Mouse (Mus musculus) retina, adult 2 months (tissue): ENCODE results near the gene Snai3.

Experiments
- DNase-seq: peaks from one replicate; pipeline ENCODE4 v3.0.0-alpha.2; 2012; ENCODE audit warnings: low read depth, low spot score

Gene Snai3

DNA sequence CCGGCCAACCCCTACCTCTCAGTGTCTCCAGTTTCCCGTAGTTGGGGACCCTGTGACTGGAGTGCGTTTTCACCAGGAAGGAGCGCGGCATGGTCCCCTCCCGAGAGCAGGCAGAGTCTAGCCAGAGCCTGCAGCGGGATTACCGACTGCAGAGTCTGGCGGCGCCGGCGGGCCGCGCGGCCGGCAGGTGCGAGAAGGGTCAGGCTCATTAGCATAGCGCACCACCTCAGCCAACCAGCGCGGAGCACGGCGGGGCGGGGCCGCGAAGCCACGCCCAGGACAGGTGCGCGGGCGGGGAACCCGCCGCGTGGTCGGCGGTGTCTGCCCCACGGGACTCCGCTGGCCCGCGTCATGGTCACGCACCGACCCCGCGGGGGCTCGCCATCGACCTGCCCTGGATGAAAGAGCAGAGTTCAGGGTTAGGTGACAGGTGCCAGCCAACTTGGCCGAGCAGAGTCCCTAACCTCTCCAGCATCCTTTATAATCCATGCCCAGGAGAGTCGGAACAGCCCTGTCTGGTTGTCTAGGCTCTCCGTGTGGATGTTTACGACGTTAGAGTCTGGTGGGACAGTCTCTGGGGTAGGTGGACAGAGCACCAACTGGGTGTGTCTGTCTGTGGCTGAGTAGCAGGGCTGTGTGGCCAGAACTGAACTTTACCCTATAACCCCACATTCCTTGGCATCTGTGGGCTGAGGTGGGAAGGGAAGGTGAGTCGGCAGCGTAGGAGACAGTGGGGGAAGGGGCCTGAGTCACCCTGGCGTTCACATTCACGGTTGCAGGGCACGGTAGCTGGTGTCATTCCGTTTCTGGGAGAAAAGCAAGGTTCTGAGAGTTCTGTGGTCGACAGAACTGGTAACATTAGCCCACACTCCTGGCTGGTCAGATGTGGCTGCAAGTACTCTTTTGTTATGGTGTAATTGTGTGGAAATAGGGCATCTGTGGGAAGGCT lies at the start of gene Snai3:
TSS of gene Snai3 (minus strand) at position 210 of the 949 bp plus-strand sequence.
- peak; percentile 57 for DNase-seq

DNA sequence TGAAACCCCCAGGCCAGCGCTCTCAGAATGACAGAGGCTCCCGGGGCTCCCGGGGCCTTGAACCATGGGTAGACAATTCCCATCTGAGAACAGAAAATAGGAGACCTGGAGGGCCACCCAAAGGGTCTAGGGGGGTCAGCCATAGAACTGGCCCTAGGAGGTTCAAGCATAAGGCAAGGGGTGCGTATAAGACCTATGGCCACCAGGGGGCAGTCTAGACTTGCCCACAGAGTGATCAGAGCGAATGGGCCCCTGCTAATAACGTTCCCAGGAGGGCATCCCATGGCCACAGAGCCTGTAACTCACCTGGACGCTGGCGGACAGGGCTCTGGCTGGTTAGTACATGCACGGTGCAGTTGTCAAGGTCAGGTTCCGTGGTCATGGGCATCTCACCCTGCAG lies 40.3 kb upstream of the Snai3 start:
- DNase-seq, result peak; percentile 53

DNA sequence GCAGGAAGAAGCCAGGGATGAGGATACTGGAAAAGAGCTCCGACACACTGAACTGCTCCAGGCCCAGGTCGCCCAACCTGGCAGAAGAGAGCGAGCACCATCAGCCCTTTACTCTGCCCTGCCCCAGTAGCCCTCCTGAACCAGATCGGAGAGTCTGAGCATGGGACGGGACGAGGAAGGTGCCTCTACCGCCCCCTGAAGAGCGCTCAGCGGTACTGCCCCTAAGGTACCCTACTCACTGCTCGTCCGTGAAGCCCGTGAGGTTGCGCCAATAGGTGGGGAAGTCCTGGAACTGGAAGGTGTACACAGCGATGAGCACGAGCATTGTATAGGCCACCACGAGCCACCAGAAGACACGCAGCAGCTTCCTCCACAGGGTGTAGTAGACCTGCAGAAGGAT lies 37.4 kb upstream of the Snai3 start:
- DNase-seq, result no peak

- DNase-seq, result no peak
Observed at GRCm38 (mm10) chr8:122497016-122497734, 36.6 kb upstream of the Snai3 start.

DNA sequence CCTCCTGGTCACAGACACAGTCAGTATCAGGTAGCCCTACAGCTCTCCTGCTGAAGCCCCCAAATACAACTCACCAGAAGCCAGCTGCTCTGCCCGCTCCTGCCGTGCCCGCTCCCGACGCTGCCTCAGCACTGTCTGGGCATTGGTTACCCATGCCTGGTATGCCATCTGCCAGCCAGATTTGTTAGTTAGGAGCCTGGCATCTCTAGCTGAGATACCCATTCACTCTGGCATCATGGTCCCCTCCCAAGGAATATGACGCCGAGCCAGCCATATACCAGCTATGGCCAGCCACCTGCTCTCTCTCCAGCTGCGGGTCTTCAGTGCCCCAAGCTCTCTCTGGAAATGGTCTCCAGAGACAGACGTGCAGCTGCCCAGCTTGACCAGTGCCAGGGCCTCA lies 27.9 kb upstream of the Snai3 start:
- no peak for DNase-seq

GRCm38 (mm10) chr8:122484831-122485230 lies 24.3 kb upstream of the Snai3 start:
- DNase-seq, result no peak

- no peak for DNase-seq
Observed at GRCm38 (mm10) chr8:122483877-122484276, 23.3 kb upstream of the Snai3 start.

DNA sequence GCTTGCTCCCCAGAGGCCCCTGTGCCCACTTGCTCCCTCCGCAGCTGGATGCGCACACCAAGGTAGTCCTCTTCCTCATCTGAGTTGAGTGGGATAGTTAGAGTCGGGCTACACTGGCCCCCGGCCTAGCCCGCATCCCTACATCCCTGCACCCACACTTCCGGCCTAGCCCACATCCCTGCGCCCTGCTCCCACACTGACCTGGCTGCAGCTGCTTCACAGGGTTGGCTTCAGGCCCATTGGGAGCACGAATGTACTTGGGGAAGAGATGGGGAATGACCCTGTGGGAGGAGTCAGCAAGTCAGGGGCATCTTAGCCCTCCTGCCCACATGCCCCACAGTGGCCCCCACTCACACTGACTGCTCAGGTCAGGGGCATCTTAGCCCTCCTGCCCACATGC lies 21.9 kb upstream of the Snai3 start:
- no peak for DNase-seq

GRCm38 (mm10) chr8:122475580-122476320 lies 15.2 kb upstream of the Snai3 start, which contains the start of the genes Rnf166 and Ctu2:
TSS of gene Rnf166 (minus strand) at chr8:122476064.
TSS of gene Ctu2 (plus strand) at chr8:122476143.
- DNase-seq, result peak; percentile 84

GRCm38 (mm10) chr8:122474951-122475560 lies 14.5 kb upstream of the Snai3 start:
- no peak for DNase-seq

- no peak for DNase-seq
Observed at GRCm38 (mm10) chr8:122473911-122474421, 13.4 kb upstream of the Snai3 start.

DNA sequence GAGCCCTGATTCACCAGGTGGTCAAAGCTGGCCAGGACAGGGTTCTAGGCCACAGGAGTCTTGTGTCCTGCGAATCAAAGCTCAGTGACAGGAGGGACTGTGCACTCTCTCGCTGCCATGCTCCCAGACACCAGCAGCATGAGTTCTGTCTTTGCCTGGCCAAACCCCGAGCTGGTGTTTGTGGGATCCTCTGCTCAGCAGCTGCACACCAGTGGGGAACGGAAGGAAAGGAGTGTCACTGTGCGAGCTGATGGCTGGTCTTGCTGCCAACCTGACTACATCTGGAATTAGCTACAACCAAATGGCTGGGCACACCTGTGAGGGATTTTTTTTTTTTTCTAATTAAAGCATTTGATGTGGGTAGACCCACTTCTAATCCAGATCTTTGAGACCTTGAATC lies 10.2 kb upstream of the Snai3 start:
- no peak for DNase-seq

DNA sequence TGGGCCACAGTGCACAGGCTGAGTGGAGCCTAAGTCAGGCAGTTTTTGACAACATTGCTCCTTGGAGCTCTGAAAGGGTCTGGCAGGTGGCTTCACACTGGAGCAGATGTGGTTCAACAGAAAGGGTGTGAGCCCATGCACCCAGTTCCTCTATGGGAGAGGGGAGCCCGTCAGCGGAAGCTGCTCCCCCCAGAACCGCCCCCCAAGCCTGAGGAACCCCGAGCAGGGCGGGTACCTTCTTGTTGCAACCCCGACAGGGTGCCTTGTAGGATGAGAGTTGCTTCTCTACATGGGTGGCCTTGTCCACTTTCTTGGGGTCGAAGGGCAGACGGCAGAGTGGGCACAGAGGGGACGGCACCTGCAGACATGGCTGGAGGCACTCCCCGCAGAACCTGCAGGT lies 9.4 kb upstream of the Snai3 start:
- no peak for DNase-seq

DNA sequence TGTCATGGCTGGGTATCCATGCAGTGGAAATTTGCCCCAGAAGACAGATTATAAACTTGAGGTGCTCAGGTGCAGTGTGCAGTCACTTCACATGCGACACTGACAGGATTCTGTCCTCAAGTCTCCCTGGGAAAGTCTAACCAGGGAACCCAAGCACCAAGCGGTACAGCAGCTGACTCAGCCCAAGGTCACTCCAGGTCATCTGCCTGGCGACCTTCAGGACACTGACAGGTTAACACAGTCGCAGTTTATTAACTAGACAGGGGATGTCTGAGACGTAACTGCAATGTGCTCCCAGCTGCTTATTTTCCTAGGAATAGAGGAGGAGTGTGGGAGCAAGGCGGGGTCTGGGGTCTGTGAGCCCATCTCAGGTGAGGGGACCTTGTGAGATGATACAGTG lies 8.9 kb upstream of the Snai3 start:
- no peak for DNase-seq

GRCm38 (mm10) chr8:122467816-122468215 lies 7.3 kb upstream of the Snai3 start:
- no peak for DNase-seq

DNA sequence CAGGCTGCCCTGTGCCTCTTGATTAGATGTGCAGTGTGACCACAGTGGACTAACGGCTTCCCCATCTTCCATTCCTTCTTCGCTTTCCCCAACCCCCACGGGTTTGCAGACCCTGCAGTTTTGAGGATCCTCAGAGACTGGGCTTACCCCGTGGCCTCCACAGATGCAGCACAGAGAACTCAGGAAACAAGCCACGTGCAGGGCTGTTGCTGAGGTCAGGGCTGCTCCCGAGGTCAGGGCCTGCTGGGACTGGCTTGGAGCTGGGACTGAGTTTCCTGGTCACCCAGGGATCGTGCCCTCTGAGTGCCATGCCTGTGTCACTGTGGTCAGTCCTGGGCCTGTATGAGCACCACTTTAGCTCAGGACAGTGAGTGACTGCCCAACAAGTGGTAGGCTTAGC lies 4.5 kb upstream of the Snai3 start:
- no peak for DNase-seq

- DNase-seq, result no peak
Observed at GRCm38 (mm10) chr8:122463651-122464640, 3.4 kb upstream of the Snai3 start.

GRCm38 (mm10) chr8:122462510-122462909 lies 2.0 kb upstream of the Snai3 start:
- no peak for DNase-seq

DNA sequence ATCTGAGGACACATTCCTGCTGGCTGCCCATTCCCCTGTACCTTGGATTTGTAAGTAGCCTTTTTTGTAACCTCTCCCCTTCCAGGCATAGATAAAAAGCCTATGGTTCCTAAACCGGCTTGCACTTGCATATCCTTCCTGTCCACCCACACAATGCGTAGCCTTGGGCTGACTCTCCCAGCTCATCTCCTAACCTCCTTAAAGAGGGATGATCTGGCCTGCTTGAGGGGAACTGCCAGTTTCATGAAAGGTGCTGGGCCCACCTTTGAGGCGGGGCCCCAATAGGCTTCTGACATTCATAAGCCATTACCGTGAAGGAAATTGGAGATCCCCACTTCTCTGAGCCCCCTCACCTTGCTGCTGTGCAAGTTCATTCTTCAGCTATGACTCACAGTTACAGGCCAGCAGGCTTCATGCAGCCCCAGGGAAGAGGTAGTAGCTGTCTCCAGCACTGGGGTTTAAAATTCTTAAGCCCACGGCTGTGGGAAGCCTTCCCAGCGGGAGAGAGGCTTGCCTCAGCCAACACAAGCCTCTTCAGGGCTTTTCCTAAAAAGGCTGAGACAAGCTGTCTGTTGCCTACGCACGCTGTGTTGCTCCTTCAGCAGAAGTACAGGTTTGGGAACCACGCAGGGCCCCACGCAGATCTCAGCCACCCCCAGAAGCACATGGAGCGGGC lies 1.1 kb upstream of the Snai3 start:
- no peak for DNase-seq
